Mouse (Mus musculus) lung, adult 2 months (tissue): ENCODE data around the gene Tcea3.

Experiments used
- CTCF ChIP-seq: fragments of 200-500 bp; IDR thresholded peaks from 2 replicates; pipeline ENCODE4 v1.5.1; 2011; ENCODE audit warnings: mild to moderate bottlenecking, low read length, control low read depth; ENCODE audit not compliant: insufficient read depth
- POLR2A ChIP-seq: fragments of 200-500 bp; IDR thresholded peaks from 2 replicates; pipeline ENCODE4 v1.6.1; 2011; ENCODE audit warnings: low read depth, mild to moderate bottlenecking, control low read depth, low read length, borderline replicate concordance; ENCODE audit errors: extremely low read depth

- TF ChIP-seq CTCF (no peak), POLR2A (no peak)
These were observed 14.4 kb downstream of the Tcea3 start for GRCm38 (mm10) chr4:136261912-136262311.
